Mouse (Mus musculus) kidney, adult 11 months (tissue): ENCODE data around the gene Ptpra.

ENCODE experiments used
- DNase-seq: peaks from one replicate; pipeline ENCODE4 v3.0.0; 2022

Gene Ptpra

GRCm38 (mm10) chr2:130448449-130448848 is 1.6 kb upstream of the Ptpra start:
- DNase-seq: no peak

DNA sequence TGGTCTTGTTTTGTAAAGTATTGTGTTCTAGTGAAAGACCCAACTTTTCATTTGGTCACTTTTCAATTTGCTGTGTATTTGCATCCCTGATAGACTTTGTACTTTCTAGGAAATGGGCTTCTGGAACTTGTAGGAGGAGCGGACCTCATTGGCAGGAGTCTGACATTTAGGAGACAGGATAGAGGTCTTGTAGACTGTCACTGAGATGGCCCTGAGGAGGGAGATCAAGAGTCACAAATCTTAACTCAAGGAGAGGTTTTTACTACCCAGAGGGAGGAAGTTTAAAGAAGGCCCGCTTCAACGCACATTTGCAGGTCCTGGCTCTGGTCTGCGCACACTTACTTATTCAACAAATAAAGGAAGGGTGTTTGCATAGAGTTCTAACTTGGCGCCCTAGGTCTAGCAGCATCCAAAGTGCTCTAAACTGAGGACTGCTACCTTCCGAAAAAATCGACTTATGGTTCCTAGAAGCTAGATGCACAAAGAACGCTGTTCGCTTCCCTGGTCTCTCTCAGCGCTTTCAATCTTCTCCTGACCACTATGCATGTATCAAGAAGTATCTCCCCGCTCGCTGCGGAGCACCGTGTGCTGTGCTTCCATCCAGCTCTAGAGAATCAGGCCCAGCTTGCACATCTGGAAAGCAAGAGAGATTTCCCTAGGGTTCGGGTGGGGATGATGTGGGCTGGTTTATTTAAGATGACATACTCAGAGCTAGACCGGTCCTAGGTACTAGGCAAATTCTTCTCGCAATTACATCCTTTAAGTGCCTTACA is 871 bp upstream of the Ptpra start:
- DNase-seq: peak; percentile 45

- peak; percentile 67 for DNase-seq
Observed at GRCm38 (mm10) chr2:130450434-130450796, 337 bp downstream of the Ptpra start.

DNA sequence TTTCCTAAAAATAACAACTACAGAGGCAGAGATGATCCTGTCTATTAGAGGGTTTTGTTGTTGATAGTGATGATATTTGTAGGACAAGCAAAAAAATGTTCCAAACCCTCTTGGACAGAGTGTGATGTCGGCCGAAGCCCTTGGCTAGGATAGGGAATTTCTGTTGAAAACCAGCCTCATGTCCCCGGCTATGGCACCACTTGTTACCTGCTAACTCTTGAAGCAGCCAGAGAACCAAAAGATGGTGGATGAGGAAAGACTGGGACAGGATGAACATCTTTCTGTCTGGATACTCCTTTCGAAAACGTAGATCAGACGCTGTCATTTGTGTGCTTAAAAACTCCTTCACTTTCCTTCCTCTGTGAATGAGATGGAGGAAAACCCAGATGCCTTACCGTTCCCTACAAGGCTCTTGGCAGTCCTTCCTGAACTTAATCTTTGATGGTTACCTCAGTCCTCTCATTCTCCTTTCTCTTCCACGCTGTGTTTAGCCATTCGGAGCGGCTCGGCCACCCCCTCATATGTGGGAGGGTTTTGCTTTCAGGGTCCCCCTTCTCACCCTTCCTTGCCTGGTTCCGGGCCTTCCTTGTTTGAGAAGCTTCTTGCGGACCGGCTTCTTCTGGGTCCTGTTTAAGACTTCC is 1.1 kb downstream of the Ptpra start:
- no peak for DNase-seq

DNA sequence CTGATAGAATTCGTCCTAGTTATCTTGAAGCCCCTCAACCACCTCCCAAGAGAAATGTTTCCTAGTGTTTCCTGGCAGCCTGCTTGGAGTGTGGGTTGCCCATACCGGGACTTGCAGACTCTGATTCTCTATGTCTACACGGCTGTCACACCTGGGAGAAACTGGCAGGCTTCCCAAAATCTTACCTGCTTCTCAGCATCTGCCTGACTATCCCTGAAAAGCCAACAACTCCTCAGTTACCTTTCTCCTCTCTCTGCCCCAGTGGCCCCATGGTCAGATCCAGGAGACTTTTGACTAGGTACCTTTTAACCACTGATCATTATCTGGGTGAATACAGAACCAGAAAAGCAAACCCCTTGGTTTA is 1.6 kb downstream of the Ptpra start:
- no peak for DNase-seq

DNA sequence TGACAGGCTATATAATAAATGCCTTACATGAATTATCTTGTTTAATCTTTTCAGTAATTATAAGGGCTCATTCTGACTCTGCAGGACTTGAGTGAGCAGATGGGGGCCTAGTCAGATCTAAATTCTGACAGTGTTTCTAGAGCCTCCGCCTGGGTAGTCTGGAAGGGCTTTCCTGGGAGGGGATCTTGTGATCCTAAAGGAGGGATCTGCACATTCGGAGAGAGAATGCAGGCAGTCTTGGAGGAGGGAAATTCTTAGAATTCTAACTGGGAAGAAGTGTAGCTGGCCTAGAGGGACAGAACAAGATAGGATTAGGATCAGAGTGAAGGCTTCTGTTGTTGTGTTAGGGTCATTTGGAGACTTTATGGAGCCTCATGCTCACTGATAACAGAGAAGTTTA is 2.2 kb downstream of the Ptpra start:
- DNase-seq: no peak

DNA sequence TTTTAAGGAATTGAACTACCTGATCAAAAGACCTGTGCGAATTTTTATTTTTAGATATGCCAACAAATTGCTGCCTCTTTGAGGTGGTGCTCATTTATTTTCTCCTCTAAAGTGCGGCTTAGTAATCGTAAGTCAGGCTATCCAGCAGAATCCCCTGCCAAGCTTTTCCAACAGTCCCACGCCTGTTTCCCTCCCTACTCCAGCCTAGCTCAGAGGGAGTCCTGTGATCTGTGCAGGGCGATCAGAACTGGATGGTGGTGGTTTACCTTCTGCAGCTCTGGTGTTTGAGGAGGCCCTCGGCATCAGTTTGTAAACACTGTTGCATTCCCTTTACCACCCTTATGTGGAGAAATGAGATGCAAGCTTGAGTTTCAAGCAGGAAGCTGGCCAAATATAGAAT is 3.3 kb downstream of the Ptpra start:
- no peak for DNase-seq

GRCm38 (mm10) chr2:130454748-130455370 is 4.8 kb downstream of the Ptpra start:
- DNase-seq: no peak

GRCm38 (mm10) chr2:130457871-130458270 is 7.8 kb downstream of the Ptpra start:
- no peak for DNase-seq

DNA sequence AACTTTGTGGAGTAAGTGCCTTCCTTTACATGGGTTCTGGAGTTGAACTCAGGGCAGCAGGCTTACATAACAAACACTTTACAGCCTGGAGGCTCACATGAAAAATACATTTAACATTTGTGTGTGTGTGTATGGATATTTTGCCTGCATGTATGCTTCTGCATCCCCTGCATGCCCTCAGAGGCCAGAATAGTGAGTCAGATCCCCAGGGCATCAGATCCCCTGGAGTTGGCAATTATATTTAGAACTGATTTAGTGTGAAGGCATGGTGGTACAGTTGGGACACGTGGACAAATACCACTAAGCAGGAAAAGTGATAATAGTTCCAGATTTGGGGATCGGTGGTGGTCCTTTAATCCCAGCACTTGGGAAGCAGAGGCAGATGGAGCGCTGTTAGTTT is 9.5 kb downstream of the Ptpra start:
- no peak for DNase-seq

DNA sequence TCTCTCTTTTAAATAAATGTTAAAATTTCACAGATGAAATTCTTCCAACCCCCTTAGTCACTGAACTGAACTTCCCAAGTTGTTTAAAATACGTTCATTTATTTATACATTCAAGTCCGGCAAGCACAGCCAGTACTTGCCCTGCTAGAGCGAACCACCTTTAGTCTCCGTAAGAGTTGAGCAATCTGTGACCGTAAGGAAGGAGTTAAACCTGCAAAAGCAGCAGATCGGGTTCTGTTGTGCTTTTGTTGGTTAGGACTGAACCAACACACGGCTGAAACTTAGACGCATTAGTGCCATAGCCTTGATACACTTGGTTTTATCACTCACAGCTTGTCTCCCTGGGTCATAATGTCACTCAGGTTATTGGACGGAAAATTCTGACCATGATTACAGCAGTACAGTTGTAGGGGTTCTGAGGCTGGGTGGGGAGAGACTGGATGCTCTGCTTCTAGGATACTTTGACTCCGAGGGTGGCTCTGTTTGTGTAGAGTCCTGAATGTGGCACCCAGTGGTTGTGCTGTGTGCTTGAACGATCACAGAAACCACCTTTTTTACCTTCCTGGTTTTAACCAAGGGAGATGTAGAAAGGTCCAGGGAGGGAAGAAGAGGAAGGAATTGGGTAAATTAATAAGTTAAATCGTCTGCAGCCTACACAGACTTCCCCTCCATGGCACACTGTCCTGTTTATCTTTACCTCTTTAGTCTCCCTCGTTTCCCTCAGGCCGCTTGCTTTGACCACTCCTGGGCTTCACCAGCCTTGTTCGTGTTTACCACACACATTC is 11.4 kb downstream of the Ptpra start:
- no peak for DNase-seq

DNA sequence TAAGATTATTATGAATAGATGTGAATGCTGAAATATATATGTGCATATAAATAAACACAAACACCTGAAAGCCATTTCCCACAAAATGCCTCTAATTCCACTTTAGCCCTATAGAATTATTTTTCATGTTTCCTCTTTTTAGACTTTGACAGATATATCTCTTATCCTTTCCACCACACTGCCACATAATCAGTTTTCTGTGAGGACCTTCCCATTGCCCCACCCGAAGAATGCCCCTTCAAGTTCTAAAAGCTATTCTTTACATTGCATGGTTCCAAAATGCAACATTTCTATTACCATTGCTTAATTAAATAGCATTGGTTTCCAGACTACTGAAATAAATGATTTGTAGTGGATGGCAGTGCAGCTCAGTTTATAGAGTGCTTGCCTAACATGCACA is 16.4 kb downstream of the Ptpra start:
- no peak for DNase-seq

DNA sequence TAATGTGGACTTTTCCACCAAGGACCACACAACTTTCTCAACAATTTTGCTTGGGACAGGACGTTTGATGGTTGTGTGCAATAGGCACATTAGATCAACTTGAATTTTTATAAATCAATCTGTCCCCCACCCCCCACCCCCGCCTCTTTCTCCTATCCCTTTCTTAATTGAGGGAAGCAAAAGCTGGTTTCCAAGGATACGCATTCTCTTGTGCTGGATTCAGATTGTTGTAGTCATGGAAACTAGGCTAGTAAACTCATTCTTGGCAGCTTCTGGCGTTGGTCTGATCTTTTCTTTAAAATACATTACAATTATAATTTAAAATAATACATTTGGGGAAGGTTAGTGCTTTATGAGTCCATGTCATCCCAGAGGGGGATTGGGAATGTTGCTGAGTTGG is 19.3 kb downstream of the Ptpra start:
- DNase-seq: no peak

DNA sequence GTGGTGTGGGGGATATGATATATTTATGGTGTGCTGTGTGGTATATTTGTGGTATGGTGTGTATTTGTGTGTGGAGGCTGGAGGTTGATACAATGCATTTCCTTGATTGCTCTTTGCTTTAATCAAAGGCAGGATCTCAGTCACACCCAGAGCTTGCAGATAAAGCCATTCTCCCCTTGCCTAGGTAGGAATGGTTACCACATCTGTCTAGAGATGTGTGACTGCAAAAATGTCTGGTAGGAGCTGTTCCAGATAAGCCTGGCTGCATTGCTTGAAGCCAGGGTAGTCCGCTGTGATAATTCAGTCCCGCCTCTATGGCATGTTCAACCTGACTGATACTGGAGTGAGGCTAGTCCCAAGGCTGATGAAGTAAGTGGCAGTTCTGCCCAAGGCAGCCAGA is 19.9 kb downstream of the Ptpra start:
- no peak for DNase-seq

GRCm38 (mm10) chr2:130472908-130473510 is 22.9 kb downstream of the Ptpra start:
- DNase-seq: no peak

GRCm38 (mm10) chr2:130475764-130476163 is 25.7 kb downstream of the Ptpra start:
- DNase-seq: no peak

GRCm38 (mm10) chr2:130476666-130477297 is 26.7 kb downstream of the Ptpra start:
- DNase-seq: no peak

DNA sequence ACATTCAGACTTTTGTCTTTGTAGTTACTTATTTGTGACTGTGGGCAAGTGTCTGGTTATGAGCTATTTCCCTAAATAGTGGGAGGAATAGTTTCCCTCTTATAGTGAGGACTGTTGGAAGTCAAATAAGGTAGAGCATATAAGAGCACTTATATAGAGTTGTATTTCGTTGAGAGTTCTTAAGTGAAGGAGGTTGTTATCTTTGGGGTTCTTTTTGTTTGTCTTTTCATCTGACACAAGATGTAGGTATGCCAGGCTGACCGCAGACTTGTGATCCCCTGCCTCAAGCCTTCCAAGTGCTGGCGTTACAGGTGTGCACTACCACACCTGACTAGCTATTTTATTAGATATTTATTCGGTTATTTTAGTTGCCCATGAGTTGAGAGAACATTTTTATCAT is 32.1 kb downstream of the Ptpra start:
- no peak for DNase-seq

DNA sequence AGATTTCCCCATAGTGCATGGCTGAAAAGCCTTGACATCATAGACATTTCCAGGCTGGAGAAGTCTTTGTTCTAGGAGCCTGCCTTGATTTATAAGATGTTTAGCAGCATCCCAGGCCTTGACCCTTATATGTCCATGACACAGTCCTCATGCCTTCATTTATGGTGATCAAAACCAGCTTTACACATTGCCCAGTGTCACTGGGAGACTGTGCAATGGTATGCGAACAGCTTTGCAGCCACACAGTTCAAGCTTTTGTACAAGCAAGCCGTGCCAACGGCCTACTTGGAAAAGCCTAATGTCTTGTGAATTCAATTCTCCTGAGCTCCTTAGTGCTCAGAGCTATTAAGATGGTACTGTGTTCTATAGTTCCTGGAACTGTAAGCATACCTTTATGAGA is 32.6 kb downstream of the Ptpra start:
- DNase-seq: no peak

GRCm38 (mm10) chr2:130484206-130484605 is 34.1 kb downstream of the Ptpra start:
- DNase-seq: no peak

DNA sequence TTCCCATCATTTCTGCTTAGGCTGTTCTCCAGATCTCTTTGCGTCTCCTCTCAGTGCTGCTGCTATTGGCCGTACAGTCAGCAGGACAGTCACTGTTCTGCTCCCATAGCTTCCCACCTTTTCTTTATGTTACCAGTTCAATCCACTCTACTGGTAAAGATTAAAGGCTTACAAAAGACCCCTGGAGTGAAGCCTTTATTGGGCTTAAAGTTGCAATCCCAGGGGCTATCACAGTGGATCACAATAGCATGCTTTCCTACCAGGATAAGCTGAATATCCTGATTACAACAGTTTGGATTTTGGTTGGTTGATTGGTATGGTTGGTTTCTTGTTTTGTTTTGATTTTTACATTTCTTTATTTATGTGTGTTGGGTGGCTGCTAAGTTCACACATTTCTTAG is 37.9 kb downstream of the Ptpra start:
- no peak for DNase-seq

- DNase-seq: no peak
Observed at GRCm38 (mm10) chr2:130488600-130488999, 38.5 kb downstream of the Ptpra start.

DNA sequence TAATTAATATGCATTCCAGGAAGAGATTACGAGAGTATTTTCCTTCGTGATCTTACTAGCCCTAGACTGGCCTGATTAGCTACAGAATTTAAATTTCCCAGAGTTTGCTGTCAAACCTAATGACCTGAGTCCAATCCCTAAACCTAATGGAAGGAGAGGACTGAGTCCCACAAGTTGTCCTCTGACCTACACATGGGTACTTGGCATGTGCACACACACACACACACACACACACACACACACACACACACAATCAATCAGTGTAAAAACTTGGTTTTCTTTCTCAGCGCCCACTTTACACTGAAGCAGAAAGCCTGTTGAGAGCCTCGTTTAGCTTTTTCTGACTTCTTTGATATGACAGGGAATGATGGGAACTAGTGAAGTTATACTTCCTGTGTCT is 41.1 kb downstream of the Ptpra start:
- DNase-seq: no peak
